10 mouse cellular contexts compared by ENCODE assay signal in the genomic region with DNA sequence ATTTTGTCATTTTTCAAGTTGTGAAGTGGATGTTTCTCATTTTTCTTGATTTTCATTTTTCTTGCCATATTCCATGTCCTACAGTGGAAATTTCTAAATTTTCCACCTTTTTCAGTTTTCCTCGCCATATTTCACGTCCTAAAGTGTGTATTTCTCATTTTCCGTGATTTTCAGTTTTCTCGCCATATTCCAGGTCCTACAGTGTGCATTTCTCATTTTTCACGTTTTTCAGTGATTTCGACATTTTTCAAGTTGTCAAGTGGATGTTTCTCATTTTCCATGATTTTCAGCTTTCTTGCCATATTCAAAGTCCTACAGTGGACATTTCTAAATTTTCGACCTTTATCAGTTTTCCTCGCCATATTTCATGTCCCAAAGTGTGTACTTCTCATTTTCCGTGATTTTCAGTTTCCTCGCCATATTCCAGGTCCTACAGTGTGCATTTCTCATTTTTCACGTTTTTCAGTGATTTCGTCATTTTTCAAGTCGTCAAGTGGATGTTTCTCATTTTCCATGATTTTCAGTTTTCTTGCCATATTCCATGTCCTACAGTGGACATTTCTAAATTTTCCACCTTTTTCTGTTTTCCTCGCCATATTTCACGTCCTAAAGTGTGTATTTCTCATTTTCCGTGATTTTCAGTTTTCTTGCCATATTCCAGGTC. TPM values are rescaled to one million over a fixed set of nuclear protein-coding genes. Genes with fewer than 3 reads are reported as not detected.
DNase-seq lines count a peak whose midpoint lies in the region.
"Had no signal": no experiment of that assay in that cellular context is flagged by ENCODE, and none has a peak within 500 bp of the region (broad histone marks: within the 10 kb centered on the region; RNA-seq: fewer than 3 reads in every experiment).

No protein-coding gene starts in this region.

- peak; percentile 94 for DNase-seq in adrenal gland, adult 8-10 months
- peak; percentile 70 for DNase-seq in gastrocnemius, adult 18-20 months (ENCODE audit: low spot score)
- DNase-seq in kidney, adult 11 months: peak; percentile 94
- DNase-seq in layer of hippocampus, postnatal 14 days (ENCODE audit: low spot score in 2 of 2): peak; percentile 80 to 83
- peak; percentile 46 to 64 for DNase-seq in lung, adult 18-20 months
- DNase-seq in right cerebral cortex, adult 18-20 months: peak; percentile 37
- peak; percentile 88 for DNase-seq in testis, postnatal 14 days (ENCODE audit: low spot score)
- peak; percentile 89 to 93 for DNase-seq in urinary bladder, postnatal 4 days (ENCODE audit: low spot score in 2 of 2)

RNA-seq across cellular contexts. Expression of a gene that starts 0.8 kb away (rescaled TPM):
- 1 to 10 TPM in 2 of 4 experiments, not detected in 2; 1.1 to 1.5 TPM for total RNA-seq in adrenal gland, adult 8-10 months (2022)
- not detected for total RNA-seq in gastrocnemius, adult 18-20 months (2021)
- total RNA-seq in layer of hippocampus, postnatal 14 days (2021): 1 to 10 TPM in 1 of 2 experiments, under 1 TPM in 1; 0.69 to 2.2 TPM
- total RNA-seq: gastrocnemius, postnatal 25 days had no signal

RNA-seq across cellular contexts. Expression of a gene that starts 1.1 kb away (rescaled TPM):
- under 1 TPM in 2 of 4 experiments, not detected in 2; 0.52 to 0.62 TPM for total RNA-seq in adrenal gland, adult 8-10 months (2022)
- total RNA-seq in gastrocnemius, adult 18-20 months (2021): not detected
- under 1 TPM in 1 of 2 experiments, not detected in 1; 0.91 TPM for total RNA-seq in layer of hippocampus, postnatal 14 days (2021)
- total RNA-seq: gastrocnemius, postnatal 25 days had no signal

RNA-seq across cellular contexts. Expression of a gene that starts 6.9 kb away (rescaled TPM):
- total RNA-seq in adrenal gland, adult 8-10 months (2022): under 1 TPM; 0.59 to 0.92 (median 0.78) TPM
- total RNA-seq in gastrocnemius, adult 18-20 months (2021): under 1 TPM in 1 of 2 experiments, not detected in 1; 0.39 TPM
- total RNA-seq in layer of hippocampus, postnatal 14 days (2021): 1 to 10 TPM; 1.2 to 1.8 TPM
- total RNA-seq: gastrocnemius, postnatal 25 days had no signal

RNA-seq across cellular contexts. Expression of a gene that starts 8.7 kb away (rescaled TPM):
- not detected for total RNA-seq in adrenal gland, adult 8-10 months (2022)
- total RNA-seq in gastrocnemius, adult 18-20 months (2021): not detected
- total RNA-seq in layer of hippocampus, postnatal 14 days (2021): not detected
- total RNA-seq: adrenal gland, postnatal 25 days; gastrocnemius, postnatal 25 days had no signal

RNA-seq across cellular contexts. Expression of a gene that starts 10.3 kb away (rescaled TPM):
- not detected for total RNA-seq in adrenal gland, adult 8-10 months (2022)
- total RNA-seq in gastrocnemius, adult 18-20 months (2021): not detected
- total RNA-seq in layer of hippocampus, postnatal 14 days (2021): not detected
- total RNA-seq: adrenal gland, postnatal 25 days; gastrocnemius, postnatal 25 days had no signal

Comparison
In these comparisons a context has a peak if more than half of its experiments do, and no peak if none do; other contexts are left out.
1. Peak in every context shown above with its lines: DNase-seq.
2. DNase-seq: peak in every context shown above with its lines; median percentile 94 in adrenal gland, adult 8-10 months; 94 in kidney, adult 11 months; 91 in urinary bladder, postnatal 4 days; 88 in testis, postnatal 14 days; 82 in layer of hippocampus, postnatal 14 days; 70 in gastrocnemius, adult 18-20 months; 55 in lung, adult 18-20 months; 37 in right cerebral cortex, adult 18-20 months.